Mouse (Mus musculus) Patski (cell line): ENCODE measurements at regions not wholly inside any gene's neighbourhood (a gene's known extent, or its start where the extent isn't known, plus 50 kb on each side); places are given as distances from the start of the nearest gene placed in this dataset.

Experiments
- ATAC-seq: fragments of 100-300 bp; one replicate; pipeline ENCODE4 v1.8.0; 2021
- CTCF ChIA-PET: fragments of 350-600 bp; sonication (Branson Sonifier 250); formaldehyde crosslinking; loops from one replicate; lab custom pipeline; 2022; ENCODE audit warnings: inconsistent platforms; lab: Charles Lee
- POLR2A ChIA-PET: fragments of 350-600 bp; sonication (Branson Sonifier 250); formaldehyde crosslinking; loops from one replicate; lab custom pipeline; 2022; ENCODE audit warnings: antibody characterized with exemption, inconsistent platforms; lab: Charles Lee
- DNase-seq: peaks from one replicate; pipeline ENCODE4 v3.0.0-alpha.2; 2011; ENCODE audit warnings: low read depth, low spot score
- H3K27me3 ChIP-seq: fragments of 371-371 bp; one replicate; pipeline ENCODE4 v1.5.1; 2021
- CTCF ChIP-seq: fragments of 100-300 bp; IDR thresholded peaks from one replicate; pipeline ENCODE4 v1.5.1; 2021
- in situ Hi-C: fragments of 300-500 bp; cut with MboI; formaldehyde crosslinking; loops from 3 replicates; pipeline ENCODE4 v1.11.1; 2018; ENCODE audit warnings: low pct_unique_long_range_greater_than_20kb, mixed read lengths

- CTCF ChIA-PET: no interaction called here
- no peak for TF ChIP-seq CTCF
- POLR2A ChIA-PET: no interaction called here
- DNase-seq (no peak), ATAC-seq (no peak)
- in situ Hi-C loops: no loop called here
- H3K27me3 ChIP-seq: no peaks in the 10 kb centered on the region
Measured at GRCm38 (mm10) chr3:21294776-21295175, 781.7 kb upstream of the Tbl1xr1 start.

GRCm38 (mm10) chr3:21296581-21297110, 779.8 kb upstream of the Tbl1xr1 start:
- in situ Hi-C loops: no loop called here
- H3K27me3 ChIP-seq: no peaks in the 10 kb centered on the region
- POLR2A ChIA-PET: interaction anchor here (0.9 kb wide), 1 partner anchor 18 kb away, joined by 4 read pairs; no protein-coding TSS in a partner anchor
- CTCF ChIA-PET: interaction anchor here (0.6 to 1.3 kb wide), 3 partner anchors 9 to 129 kb away, joined by 3 to 7 read pairs (median 3); no protein-coding TSS in a partner anchor
- DNase-seq (no peak), ATAC-seq (no peak)
- TF ChIP-seq CTCF: no peak

- no peak for TF ChIP-seq CTCF
- DNase-seq: no peak
- in situ Hi-C loops: no loop called here
- POLR2A ChIA-PET: no interaction called here
- no peaks in the 10 kb centered on the region for H3K27me3 ChIP-seq
- no peak for ATAC-seq
- CTCF ChIA-PET: interaction anchor here (0.7 to 1.2 kb wide), 4 partner anchors 9 to 16 kb away, joined by 3 to 5 read pairs (median 4); no protein-coding TSS in a partner anchor
Measured at GRCm38 (mm10) chr3:21325329-21325896, 751.0 kb upstream of the Tbl1xr1 start.

- TF ChIP-seq CTCF: no peak
- ChIA-PET CTCF (interaction anchor here (1.8 kb wide), 1 partner anchor 15 kb away, joined by 5 read pairs; no protein-coding TSS in a partner anchor), POLR2A (no interaction called here)
- DNase-seq: no peak
- in situ Hi-C loops: no loop called here
- ATAC-seq: no peak
- no peaks in the 10 kb centered on the region for H3K27me3 ChIP-seq
Measured at GRCm38 (mm10) chr3:21341916-21342315, 734.5 kb upstream of the Tbl1xr1 start.

GRCm38 (mm10) chr3:21343095-21343494, 733.4 kb upstream of the Tbl1xr1 start:
- no peak for ATAC-seq
- no peaks in the 10 kb centered on the region for H3K27me3 ChIP-seq
- in situ Hi-C loops: no loop called here
- no peak for DNase-seq
- CTCF ChIA-PET: interaction anchor here (0.9 to 1.8 kb wide), 3 partner anchors 9 to 15 kb away, joined by 3 to 8 read pairs (median 3); no protein-coding TSS in a partner anchor
- TF ChIP-seq CTCF: no peak
- POLR2A ChIA-PET: no interaction called here

GRCm38 (mm10) chr3:21349421-21349820, 727.0 kb upstream of the Tbl1xr1 start:
- ATAC-seq: no peak
- CTCF ChIA-PET: interaction anchor here (1.3 to 1.4 kb wide), 2 partner anchors 10 to 12 kb away, joined by 3 to 4 read pairs; no protein-coding TSS in a partner anchor
- no peak for TF ChIP-seq CTCF
- POLR2A ChIA-PET: no interaction called here
- no peak for DNase-seq
- in situ Hi-C loops: no loop called here
- H3K27me3 ChIP-seq: no peaks in the 10 kb centered on the region

GRCm38 (mm10) chr3:21356150-21356549, 720.3 kb upstream of the Tbl1xr1 start:
- no peaks in the 10 kb centered on the region for H3K27me3 ChIP-seq
- CTCF ChIA-PET: no interaction called here
- no peak for TF ChIP-seq CTCF
- in situ Hi-C loops: no loop called here
- ATAC-seq (no peak), DNase-seq (no peak)
- POLR2A ChIA-PET: no interaction called here

GRCm38 (mm10) chr3:21356831-21357712, 719.4 kb upstream of the Tbl1xr1 start:
- ChIA-PET CTCF (interaction anchor here (2.1 kb wide), 1 partner anchor 14 kb away, joined by 8 read pairs; no protein-coding TSS in a partner anchor), POLR2A (no interaction called here)
- DNase-seq (no peak), ATAC-seq (no peak)
- in situ Hi-C loops: no loop called here
- no peaks in the 10 kb centered on the region for H3K27me3 ChIP-seq
- TF ChIP-seq CTCF: no peak

GRCm38 (mm10) chr3:21358068-21358467, 718.4 kb upstream of the Tbl1xr1 start:
- DNase-seq (no peak), ATAC-seq (no peak)
- no peak for TF ChIP-seq CTCF
- H3K27me3 ChIP-seq: no peaks in the 10 kb centered on the region
- CTCF ChIA-PET: interaction anchor here (1.0 to 2.1 kb wide), 2 partner anchors 15 to 42 kb away, joined by 3 to 8 read pairs; no protein-coding TSS in a partner anchor
- POLR2A ChIA-PET: no interaction called here
- in situ Hi-C loops: no loop called here

GRCm38 (mm10) chr3:21361069-21361468, 715.4 kb upstream of the Tbl1xr1 start:
- POLR2A ChIA-PET: no interaction called here

More at GRCm38 (mm10) chr3:21361069-21361468, 715.4 kb upstream of the Tbl1xr1 start:
- DNase-seq (no peak), ATAC-seq (no peak)
- in situ Hi-C loops: loop anchor here (5.0 kb wide), 1 partner anchor 51 kb away; no protein-coding TSS in a partner anchor
- no peak for TF ChIP-seq CTCF
- H3K27me3 ChIP-seq: no peaks in the 10 kb centered on the region
- CTCF ChIA-PET: interaction anchor here (1.4 kb wide), 1 partner anchor 12 kb away, joined by 4 read pairs; no protein-coding TSS in a partner anchor
